Mouse (Mus musculus) forebrain, embryonic 13.5 days (tissue): ENCODE measurements around the gene Zbtb20. TPM values are rescaled to one million over a fixed set of nuclear protein-coding genes. Genes with fewer than 3 reads are reported as not detected.

ENCODE experiments used
- ATAC-seq: fragments of 200-750 bp; cut with Nextera tagmentation; 2 replicates; pipeline ENCODE4 v1.8.0; 2017
- H3K27ac ChIP-seq: fragments of 300-500 bp; sonication (generic); 2 replicates; pipeline ENCODE4 v1.5.1; 2015; ENCODE audit warnings: inconsistent platforms, mild to moderate bottlenecking, moderate library complexity
- H3K27me3 ChIP-seq: fragments of 300-500 bp; sonication (generic); 2 replicates; pipeline ENCODE4 v1.6.1; 2015; ENCODE audit warnings: mild to moderate bottlenecking, inconsistent platforms
- H3K36me3 ChIP-seq: fragments of 300-500 bp; sonication (generic); 2 replicates; pipeline ENCODE4 v1.6.1; 2015; ENCODE audit warnings: mild to moderate bottlenecking, inconsistent platforms; ENCODE audit not compliant: poor library complexity, severe bottlenecking
- H3K4me1 ChIP-seq: fragments of 300-500 bp; sonication (generic); 2 replicates; pipeline ENCODE4 v1.6.1; 2015; ENCODE audit warnings: inconsistent platforms
- H3K4me2 ChIP-seq: fragments of 300-500 bp; sonication (generic); 2 replicates; pipeline ENCODE4 v1.6.1; 2015; ENCODE audit warnings: inconsistent platforms, mild to moderate bottlenecking, moderate library complexity
- H3K4me3 ChIP-seq: fragments of 300-500 bp; sonication (generic); 2 replicates; pipeline ENCODE4 v1.5.1; 2015; ENCODE audit warnings: mild to moderate bottlenecking, inconsistent platforms
- H3K9ac ChIP-seq: fragments of 300-500 bp; sonication (generic); 2 replicates; pipeline ENCODE4 v1.6.1; 2015; ENCODE audit warnings: mild to moderate bottlenecking, inconsistent platforms
- H3K9me3 ChIP-seq: fragments of 300-500 bp; sonication (generic); replicated peaks from 2 replicates; pipeline ENCODE4 v1.6.1; 2016; ENCODE audit warnings: inconsistent platforms
- WGBS: fragments of 180-500 bp; shearing (Covaris S2); methylation state at CpG from one replicate; pipeline ENCODE4 v1.1.7; 2015; 5-methylcytosine and 5-hydroxymethylcytosine counted together
- polyA plus RNA-seq: library from polyadenylated mRNA; unstranded; fragments of >200 nt; fragmentation: Nextera tagmentation; extraction: Ambion mirVana; gene quantifications from 2 replicates; pipeline ENCODE4 v1.2.1, GENCODE M21; 2015

The Zbtb20 gene
- polyA plus RNA-seq, 1 experiment from 2014 or later = 79.7 TPM

DNA sequence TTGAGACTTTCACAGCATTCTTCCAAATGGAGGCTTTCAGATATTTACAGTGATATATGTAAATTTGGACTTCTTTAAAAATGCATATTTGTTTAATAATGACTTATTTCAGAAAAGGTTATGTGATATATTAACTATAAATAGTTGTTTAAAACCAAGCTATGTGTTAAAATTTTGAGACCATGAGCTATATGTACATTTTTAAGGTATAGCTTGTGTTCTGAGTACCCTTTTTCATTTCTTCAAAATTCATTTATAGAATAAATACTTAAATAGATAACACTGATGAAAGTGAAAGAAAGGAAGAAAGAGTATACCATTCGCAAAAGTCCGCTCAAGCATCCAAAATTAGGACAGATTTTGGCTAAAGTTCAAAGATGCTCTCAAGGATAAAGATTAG is 607.1 kb downstream of the Zbtb20 start:
- H3K4me3 ChIP-seq = no peak overlapping the region
- no peak overlapping the region for H3K27ac ChIP-seq
- H3K9ac ChIP-seq = no peak overlapping the region
- H3K4me1 ChIP-seq = no peaks in the 10 kb centered on the region
- ATAC-seq = no peak
- H3K36me3 ChIP-seq = no peaks in the 10 kb centered on the region
- 94% methylated on average over 2 of the region's 2 CpGs for WGBS
- no peak overlapping the region for H3K4me2 ChIP-seq
- no peaks in the 10 kb centered on the region for H3K27me3 ChIP-seq
- H3K9me3 ChIP-seq = no peaks in the 10 kb centered on the region

DNA sequence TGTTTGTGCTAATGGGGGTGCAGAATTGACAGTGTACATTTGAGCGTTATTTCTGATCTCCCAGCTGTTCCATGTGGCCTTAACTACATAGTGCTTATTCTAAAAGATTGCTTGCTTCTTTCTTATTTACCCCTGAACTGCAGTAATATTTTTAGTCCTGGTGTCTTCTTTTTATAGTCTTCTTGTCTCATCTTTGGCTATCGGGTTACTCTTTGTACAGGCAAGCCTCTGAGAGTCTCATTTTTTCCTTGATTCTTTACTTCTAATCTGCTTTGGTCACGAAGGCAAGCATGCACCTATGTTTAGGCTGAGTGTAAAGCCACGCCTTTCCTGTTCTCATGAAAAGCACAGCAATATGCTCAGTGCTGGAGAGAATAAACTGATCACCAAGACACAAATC is 608.7 kb downstream of the Zbtb20 start:
- Histone ChIP-seq H3K36me3 (no peaks in the 10 kb centered on the region), H3K4me2 (no peak overlapping the region), H3K27ac (no peak overlapping the region), H3K4me1 (no peaks in the 10 kb centered on the region), H3K9me3 (no peaks in the 10 kb centered on the region), H3K27me3 (no peaks in the 10 kb centered on the region), H3K4me3 (no peak overlapping the region), H3K9ac (no peak overlapping the region)
- 87% methylated on average over 4 of the region's 4 CpGs for WGBS
- no peak for ATAC-seq

DNA sequence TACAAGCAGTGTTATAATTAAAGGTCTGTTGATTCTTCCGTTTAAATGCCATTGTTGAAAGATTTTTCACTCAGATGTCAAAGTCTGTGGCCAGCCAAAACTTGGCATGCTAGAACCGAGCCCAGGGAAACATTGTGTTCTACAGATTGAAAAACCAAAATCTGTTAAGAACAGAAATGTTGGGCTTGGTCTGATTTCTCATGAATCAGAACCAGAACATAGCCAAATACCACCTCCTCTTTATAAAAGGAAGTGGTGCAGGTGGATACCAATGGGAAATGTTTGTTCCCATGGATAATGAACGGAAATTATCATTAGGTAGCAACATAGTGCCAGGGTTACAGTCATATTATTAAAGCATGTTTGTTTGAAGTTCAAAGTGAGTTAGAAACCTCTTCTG is 613.7 kb downstream of the Zbtb20 start:
- WGBS = 76% methylated on average over 3 of the region's 3 CpGs
- ATAC-seq = no peak
- Histone ChIP-seq H3K4me1 (no peaks in the 10 kb centered on the region), H3K9me3 (no peaks in the 10 kb centered on the region), H3K36me3 (no peaks in the 10 kb centered on the region), H3K27me3 (no peaks in the 10 kb centered on the region), H3K27ac (no peak overlapping the region), H3K4me3 (no peak overlapping the region), H3K4me2 (no peak overlapping the region), H3K9ac (no peak overlapping the region)

DNA sequence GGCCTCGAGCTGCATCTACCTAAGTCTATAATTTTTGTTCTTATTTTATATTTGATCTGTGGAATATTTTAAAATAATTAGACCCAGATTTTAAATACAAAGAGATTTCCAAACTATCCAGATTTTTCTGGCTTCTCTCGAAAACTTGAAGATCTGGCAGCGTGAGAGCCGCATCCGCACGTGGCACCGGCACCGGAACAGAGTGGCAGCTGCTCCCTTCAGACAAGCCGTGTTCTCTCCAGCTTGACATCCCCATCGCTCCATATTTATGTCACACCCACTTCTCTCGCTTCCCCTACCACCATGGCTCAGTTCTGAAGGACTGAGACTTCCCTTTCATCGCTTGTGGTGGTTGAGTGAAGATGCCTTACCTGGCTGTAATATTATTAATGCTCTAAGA is 614.3 kb downstream of the Zbtb20 start:
- Histone ChIP-seq H3K4me1 (no peaks in the 10 kb centered on the region), H3K36me3 (no peaks in the 10 kb centered on the region), H3K4me3 (no peak overlapping the region), H3K4me2 (no peak overlapping the region), H3K9ac (no peak overlapping the region), H3K9me3 (no peaks in the 10 kb centered on the region), H3K27ac (no peak overlapping the region), H3K27me3 (no peaks in the 10 kb centered on the region)
- ATAC-seq = no peak
- 92% methylated on average over 12 of the region's 12 CpGs for WGBS

DNA sequence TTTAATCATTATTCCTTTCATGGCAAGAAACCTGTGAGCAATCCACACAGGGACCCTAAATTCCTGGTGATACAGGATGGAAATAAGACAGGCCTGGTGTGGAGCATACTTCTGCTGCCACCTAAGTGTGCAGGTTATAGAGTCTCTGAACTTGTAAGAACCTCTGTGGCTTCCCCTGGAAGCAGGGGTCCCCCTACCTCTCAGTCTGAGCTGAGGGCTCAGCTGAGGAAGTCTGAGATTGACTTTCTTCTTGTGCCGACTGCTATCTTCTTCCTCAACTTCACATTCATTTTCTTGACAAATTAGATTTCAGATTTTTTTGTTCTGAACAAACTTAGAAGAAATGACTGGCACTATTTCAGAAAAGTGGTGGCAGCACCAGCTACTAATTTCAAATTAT is 617.2 kb downstream of the Zbtb20 start:
- Histone ChIP-seq H3K4me3 (no peak overlapping the region), H3K9me3 (no peaks in the 10 kb centered on the region), H3K36me3 (no peaks in the 10 kb centered on the region), H3K27ac (no peak overlapping the region), H3K9ac (no peak overlapping the region), H3K27me3 (no peaks in the 10 kb centered on the region), H3K4me2 (no peak overlapping the region), H3K4me1 (no peaks in the 10 kb centered on the region)
- no peak for ATAC-seq
- 91% methylated on average over 1 of the region's 1 CpGs for WGBS

DNA sequence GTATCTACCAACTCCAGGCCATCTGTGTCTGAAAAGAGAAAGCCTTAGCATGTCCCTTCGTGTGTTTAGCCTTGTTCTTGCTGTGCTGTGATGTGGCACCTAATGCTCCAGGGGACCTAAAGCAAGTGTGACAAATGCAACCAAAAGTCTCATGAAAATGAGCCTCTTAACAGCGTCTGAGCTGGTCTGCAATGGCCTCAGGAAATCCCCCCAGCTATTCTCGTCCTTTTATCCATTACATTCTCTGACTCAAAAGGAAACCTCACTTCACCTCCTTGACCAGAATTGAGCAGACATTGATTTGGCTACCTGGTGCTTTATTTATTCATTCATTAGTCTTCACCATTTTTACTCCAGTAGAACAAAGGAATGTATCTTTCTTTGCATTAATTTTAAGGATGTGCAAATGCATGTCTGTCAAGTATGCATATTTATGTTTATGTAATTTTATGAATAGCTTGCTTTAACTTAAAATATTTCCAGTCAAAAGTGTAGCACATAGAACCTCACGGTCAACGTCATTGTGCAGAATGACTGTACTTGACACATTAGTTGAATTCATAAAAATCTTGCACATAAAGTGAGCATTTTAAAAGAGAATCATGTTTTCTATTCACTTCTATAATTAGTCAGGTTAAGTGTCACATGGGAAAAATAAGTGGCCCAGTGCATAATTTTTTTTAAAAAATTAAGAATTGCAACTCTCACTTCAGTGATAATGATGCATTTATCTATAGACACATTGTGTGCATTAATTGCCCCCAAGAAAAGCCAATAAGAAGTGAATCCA is 618.1 kb downstream of the Zbtb20 start:
- Histone ChIP-seq H3K9me3 (no peaks in the 10 kb centered on the region), H3K4me1 (no peaks in the 10 kb centered on the region), H3K27me3 (no peaks in the 10 kb centered on the region), H3K9ac (no peak overlapping the region), H3K4me3 (no peak overlapping the region), H3K27ac (no peak overlapping the region), H3K36me3 (no peaks in the 10 kb centered on the region), H3K4me2 (no peak overlapping the region)
- WGBS = 46% methylated on average over 5 of the region's 5 CpGs
- ATAC-seq = no peak

DNA sequence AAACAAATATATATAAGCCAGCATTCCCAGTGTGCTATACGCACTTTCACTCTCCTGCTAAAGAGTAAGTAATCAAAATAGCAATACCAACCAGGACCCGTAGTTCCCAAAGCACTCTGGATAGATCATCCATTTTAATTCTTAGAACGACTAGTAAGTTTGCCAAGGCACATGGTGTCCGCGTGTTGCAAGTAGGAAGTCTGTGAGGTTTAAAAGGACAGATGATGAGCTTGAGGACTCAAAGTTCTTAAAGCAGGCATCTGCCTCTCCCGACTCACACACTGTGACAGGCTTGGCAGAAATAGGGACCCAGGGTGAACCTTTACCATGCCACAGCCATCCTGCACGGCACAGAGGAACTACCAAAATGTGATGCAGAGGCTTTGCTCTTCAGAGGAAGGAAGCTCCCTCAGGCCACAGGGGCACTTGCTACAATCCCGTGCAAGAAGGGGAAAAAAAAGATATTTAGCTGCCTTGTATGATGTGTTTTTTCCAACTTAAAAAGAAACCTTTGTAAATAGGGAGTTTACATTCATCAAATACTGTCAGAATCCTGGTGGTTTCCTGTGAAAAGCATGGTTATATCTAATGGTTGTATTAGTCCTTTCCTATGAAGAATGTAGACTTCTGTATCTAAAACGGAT is 619.6 kb downstream of the Zbtb20 start:
- 86% methylated on average over 9 of the region's 9 CpGs for WGBS
- Histone ChIP-seq H3K9me3 (no peaks in the 10 kb centered on the region), H3K36me3 (no peaks in the 10 kb centered on the region), H3K4me1 (peaks cover 4% of the 10 kb centered on the region; the same call in 1 of the 2 replicates), H3K4me3 (no peak overlapping the region), H3K27ac (no peak overlapping the region), H3K27me3 (no peaks in the 10 kb centered on the region), H3K9ac (no peak overlapping the region), H3K4me2 (no peak overlapping the region)
- ATAC-seq = no peak

DNA sequence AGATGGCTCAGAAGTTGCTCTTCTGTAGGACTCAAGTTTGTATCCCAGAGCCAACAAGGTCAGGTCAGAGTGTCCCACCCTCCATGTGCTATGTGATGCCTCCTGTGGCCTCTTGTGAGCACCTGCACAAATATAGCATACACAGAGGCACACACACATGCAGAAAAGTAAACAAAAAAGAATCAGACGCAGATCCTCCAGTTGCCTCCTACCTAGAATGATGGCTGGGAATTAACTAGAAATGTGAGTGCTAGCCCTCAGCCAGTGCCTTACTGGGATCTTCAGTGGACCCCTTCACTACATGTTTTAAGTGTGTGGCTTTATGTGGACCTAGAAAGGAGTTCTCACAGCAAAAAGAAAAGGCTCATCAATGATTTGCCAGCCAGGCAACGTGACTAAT is 621.4 kb downstream of the Zbtb20 start:
- Histone ChIP-seq H3K4me3 (no peak overlapping the region), H3K4me1 (peaks cover 20% of the 10 kb centered on the region), H3K27ac (no peak overlapping the region), H3K27me3 (no peaks in the 10 kb centered on the region), H3K36me3 (no peaks in the 10 kb centered on the region), H3K9me3 (no peaks in the 10 kb centered on the region), H3K4me2 (no peak overlapping the region), H3K9ac (no peak overlapping the region)
- ATAC-seq = no peak
- WGBS = 78% methylated on average over 2 of the region's 2 CpGs

DNA sequence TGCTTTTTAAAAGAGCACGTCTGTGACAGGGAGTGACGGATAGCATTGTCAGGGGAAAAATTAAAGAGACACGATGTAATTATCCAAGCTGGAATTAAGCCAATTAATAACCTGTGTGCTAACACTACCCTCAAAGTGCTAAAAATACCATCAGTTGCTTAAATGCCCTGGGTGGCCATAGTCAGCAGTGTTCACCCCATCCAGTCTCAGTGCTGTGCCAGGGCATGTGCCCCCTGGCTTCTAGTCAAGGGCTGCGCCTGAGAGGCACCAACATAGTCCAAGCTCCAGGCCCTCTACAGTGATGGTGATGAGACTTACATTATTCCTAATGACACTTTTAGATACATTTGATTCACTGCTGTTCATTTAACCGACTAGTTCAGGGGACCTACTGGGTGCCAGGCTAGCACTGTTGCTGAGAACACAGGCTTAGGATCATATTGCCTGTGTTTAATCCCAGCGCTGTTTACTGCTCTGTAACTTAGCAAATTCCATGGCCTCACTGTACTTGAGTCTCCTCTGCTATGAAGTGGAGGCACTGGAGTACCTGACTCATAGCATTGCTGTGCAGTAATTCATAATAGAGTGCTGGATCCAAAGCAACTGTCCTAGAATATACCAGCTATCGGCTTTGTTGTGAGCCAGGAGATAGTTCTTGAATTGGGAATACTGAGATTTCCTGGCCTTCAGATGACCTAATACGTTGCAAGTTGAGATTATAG is 624.6 kb downstream of the Zbtb20 start:
- no peaks in the 10 kb centered on the region for H3K9me3 ChIP-seq
- H3K4me3 ChIP-seq = no peak overlapping the region
- ATAC-seq = no peak
- no peak overlapping the region for H3K4me2 ChIP-seq
- no peak overlapping the region for H3K9ac ChIP-seq
- peaks cover 28% of the 10 kb centered on the region for H3K4me1 ChIP-seq
- peak overlapping the region; percentile 33; the same call in 1 of the 2 replicates for H3K27ac ChIP-seq
- H3K36me3 ChIP-seq = no peaks in the 10 kb centered on the region
- WGBS = 70% methylated on average over 8 of the region's 8 CpGs
- no peaks in the 10 kb centered on the region for H3K27me3 ChIP-seq

DNA sequence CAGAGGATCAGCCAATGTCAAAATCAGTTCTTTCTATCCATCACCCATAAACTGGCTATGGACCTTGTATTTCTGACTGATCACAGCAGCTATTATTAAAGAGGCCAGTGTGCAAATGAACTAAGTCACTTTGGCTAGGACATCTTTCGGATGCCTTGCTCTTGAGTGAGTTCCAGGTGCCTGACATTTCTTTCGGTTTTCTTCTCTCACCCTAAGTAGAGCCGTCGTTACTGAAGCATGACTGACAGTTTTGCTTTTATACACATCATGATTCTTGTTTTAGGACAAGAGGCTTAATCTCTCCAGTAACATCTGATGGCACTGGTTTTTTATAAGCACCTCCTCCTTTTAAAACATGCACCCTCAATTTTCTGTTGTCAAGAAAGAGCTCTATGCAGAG is 625.6 kb downstream of the Zbtb20 start:
- H3K27ac ChIP-seq = no peak overlapping the region
- no peak for ATAC-seq

DNA sequence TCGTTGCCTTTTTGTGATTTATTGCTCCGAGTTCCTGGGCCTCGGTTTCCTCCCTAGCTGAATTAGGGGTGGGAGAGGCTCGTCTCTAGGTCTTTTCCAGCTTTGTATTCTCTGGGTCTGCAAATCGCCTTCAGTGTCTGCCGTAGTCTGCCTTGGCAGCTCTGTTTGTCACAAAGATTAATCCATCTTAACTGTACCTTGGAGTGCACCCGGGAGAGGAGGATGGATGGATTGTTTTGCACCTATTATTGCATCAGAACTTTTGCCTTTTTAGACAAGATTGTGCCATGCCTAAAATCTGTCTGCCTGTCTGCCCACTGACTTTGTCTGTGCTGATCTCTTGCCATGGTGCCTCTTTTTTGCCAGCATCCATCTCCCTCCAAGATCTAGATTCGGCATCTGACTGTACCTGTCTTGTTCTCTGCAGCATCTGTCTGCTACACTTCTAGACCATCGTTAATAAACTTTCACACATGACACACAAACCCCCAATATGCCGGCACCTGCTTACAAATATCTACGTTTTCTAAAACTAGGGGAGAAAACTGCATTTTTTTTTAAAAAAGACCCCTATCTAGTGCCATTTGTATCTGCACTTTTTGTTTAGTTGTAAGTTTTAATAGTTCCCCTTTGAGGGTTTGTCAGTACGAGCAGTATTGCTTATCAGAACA is 626.8 kb downstream of the Zbtb20 start:
- no peak for ATAC-seq
- H3K4me2 ChIP-seq = peak overlapping the region; percentile 76
- H3K27me3 ChIP-seq = no peaks in the 10 kb centered on the region
- H3K36me3 ChIP-seq = no peaks in the 10 kb centered on the region
- H3K4me1 ChIP-seq = peaks cover 45% of the 10 kb centered on the region
- H3K27ac ChIP-seq = peak overlapping the region; percentile 99
- peak overlapping the region; percentile 87; the same call in 1 of the 2 replicates for H3K9ac ChIP-seq
- 19% methylated on average over 12 of the region's 12 CpGs for WGBS
- peak overlapping the region; percentile 54 for H3K4me3 ChIP-seq
- H3K9me3 ChIP-seq = no peaks in the 10 kb centered on the region

More for the DNA sequence above, 625.6 kb downstream of the Zbtb20 start:
- H3K4me1 ChIP-seq = peaks cover 36% of the 10 kb centered on the region
- no peaks in the 10 kb centered on the region for H3K9me3 ChIP-seq
- 32% methylated on average over 4 of the region's 4 CpGs for WGBS
- no peaks in the 10 kb centered on the region for H3K27me3 ChIP-seq
- no peak overlapping the region for H3K4me2 ChIP-seq
- H3K4me3 ChIP-seq = no peak overlapping the region
- no peak overlapping the region for H3K9ac ChIP-seq
- H3K36me3 ChIP-seq = no peaks in the 10 kb centered on the region
